Mouse (Mus musculus): ENCODE results near the gene Brdt. TPM values are rescaled to one million over a fixed set of nuclear protein-coding genes. Genes with fewer than 3 reads are reported as not detected.

Gene Brdt
- polyA plus RNA-seq, 1 experiment from 2014 or later, result 2.2 TPM

GRCm38 (mm10) chr5:107307432-107307831, 23.5 kb upstream of the Brdt start:
- 59% methylated on average over 4 of the region's 4 CpGs for WGBS

DNA sequence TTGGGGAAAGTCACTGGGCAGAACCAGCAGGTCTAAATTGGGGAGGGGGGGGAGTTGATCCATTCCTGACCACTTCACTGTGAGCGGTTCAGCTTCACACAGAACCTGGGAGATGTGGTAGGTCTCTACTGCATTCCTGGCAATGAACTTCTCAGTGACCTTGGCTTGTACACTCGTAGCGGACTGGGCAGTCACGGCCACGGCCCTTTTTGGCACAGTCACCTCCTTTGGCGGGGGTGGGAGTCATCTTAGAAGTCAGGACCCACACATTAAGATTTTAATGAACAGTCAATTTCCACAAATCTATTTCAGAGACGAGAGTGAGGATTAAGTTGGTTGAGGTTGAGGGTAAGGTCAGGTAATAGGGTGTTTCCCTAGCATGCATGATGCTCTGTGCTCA, 13.8 kb upstream of the Brdt start:
- no peaks in the 10 kb centered on the region for H3K36me3 ChIP-seq (ENCODE audit: control insufficient read depth, insufficient read depth, low read length)
- H3K9me3 ChIP-seq (replicated peaks; ENCODE audit: control insufficient read depth, low read length), result no peaks in the 10 kb centered on the region
- no peak for ATAC-seq (ENCODE audit: insufficient read depth, low FRiP score)
- H3K27ac ChIP-seq (ENCODE audit: low read length), result no peak overlapping the region
- WGBS, result 93% methylated on average over 7 of the region's 7 CpGs
- H3K9ac ChIP-seq (ENCODE audit: low read length), result no peak overlapping the region
- H3K4me1 ChIP-seq (ENCODE audit: control insufficient read depth, insufficient read depth, low read length), result peaks cover 2% of the 10 kb centered on the region; the same call in 1 of the 2 replicates
- no peak overlapping the region for H3K4me3 ChIP-seq (replicated peaks; ENCODE audit: low read length)
- H3K27me3 ChIP-seq (ENCODE audit: control insufficient read depth, insufficient read depth, low read length), result no peaks in the 10 kb centered on the region
- no peak overlapping the region for H3K4me2 ChIP-seq (ENCODE audit: low read depth, low read length)

More at GRCm38 (mm10) chr5:107307432-107307831, 23.5 kb upstream of the Brdt start:
- H3K9ac ChIP-seq (ENCODE audit: low read length), result no peak overlapping the region
- ATAC-seq (ENCODE audit: insufficient read depth, low FRiP score), result no peak
- H3K4me1 ChIP-seq (ENCODE audit: control insufficient read depth, insufficient read depth, low read length), result peaks cover 8% of the 10 kb centered on the region; the same call in 1 of the 2 replicates
- no peak overlapping the region for H3K4me2 ChIP-seq (ENCODE audit: low read depth, low read length)
- H3K9me3 ChIP-seq (replicated peaks; ENCODE audit: control insufficient read depth, low read length), result no peaks in the 10 kb centered on the region
- no peak overlapping the region for H3K27ac ChIP-seq (ENCODE audit: low read length)
- no peaks in the 10 kb centered on the region for H3K27me3 ChIP-seq (ENCODE audit: control insufficient read depth, insufficient read depth, low read length)
- H3K36me3 ChIP-seq (ENCODE audit: control insufficient read depth, insufficient read depth, low read length), result no peaks in the 10 kb centered on the region
- H3K4me3 ChIP-seq (replicated peaks; ENCODE audit: low read length), result no peak overlapping the region

DNA sequence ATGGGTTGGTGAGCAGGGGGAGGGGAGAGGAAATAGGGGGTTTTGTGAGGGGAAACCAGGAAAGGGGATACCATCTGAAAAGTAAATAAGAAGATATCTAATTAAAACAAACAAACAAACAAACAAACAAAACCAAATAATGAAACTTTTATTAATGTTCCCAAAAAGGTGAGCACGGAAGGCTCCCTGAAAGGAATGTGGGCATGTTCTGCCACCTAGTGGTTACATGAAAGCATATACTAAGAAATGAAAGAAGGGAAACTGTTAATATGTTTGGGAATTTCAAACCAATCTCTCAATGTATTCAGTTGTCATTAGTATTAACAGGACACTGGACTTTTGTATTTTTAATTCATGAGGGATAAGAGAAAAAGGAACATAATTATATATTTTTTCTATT, 10.3 kb upstream of the Brdt start:
- Histone ChIP-seq H3K27me3 (ENCODE audit: control insufficient read depth, insufficient read depth, low read length) (no peaks in the 10 kb centered on the region), H3K36me3 (ENCODE audit: control insufficient read depth, insufficient read depth, low read length) (no peaks in the 10 kb centered on the region), H3K27ac (ENCODE audit: low read length) (no peak overlapping the region), H3K9me3 (replicated peaks; ENCODE audit: control insufficient read depth, low read length) (no peaks in the 10 kb centered on the region), H3K4me3 (replicated peaks; ENCODE audit: low read length) (no peak overlapping the region), H3K9ac (ENCODE audit: low read length) (no peak overlapping the region), H3K4me2 (ENCODE audit: low read depth, low read length) (no peak overlapping the region), H3K4me1 (ENCODE audit: control insufficient read depth, insufficient read depth, low read length) (peaks cover 2% of the 10 kb centered on the region; the same call in 1 of the 2 replicates)
- ATAC-seq (ENCODE audit: insufficient read depth, low FRiP score), result no peak
- 3% methylated on average over 1 of the region's 1 CpGs for WGBS

DNA sequence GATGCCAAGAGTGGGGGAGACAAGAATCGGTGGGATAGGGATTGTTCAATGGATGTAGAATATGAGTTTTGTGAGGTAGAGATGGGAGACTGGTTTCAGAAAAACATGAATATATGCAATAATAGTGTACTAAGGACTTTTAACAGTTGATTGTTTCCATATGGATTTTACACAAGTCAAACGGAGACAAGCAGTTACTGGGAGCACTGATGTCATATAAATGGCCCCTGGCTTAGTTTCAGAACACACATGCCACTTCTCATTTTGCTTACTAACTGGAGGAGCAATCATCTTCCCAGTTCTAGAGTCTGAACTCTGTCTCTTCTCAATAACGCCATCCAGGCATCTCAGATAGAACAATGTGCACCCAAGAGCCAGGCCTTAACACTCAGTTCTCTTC, 9.4 kb downstream of the Brdt start:
- no peaks in the 10 kb centered on the region for H3K36me3 ChIP-seq (ENCODE audit: control insufficient read depth, insufficient read depth, low read length)
- no peaks in the 10 kb centered on the region for H3K27me3 ChIP-seq (ENCODE audit: control insufficient read depth, insufficient read depth, low read length)
- WGBS, result 56% methylated on average over 3 of the region's 3 CpGs

DNA sequence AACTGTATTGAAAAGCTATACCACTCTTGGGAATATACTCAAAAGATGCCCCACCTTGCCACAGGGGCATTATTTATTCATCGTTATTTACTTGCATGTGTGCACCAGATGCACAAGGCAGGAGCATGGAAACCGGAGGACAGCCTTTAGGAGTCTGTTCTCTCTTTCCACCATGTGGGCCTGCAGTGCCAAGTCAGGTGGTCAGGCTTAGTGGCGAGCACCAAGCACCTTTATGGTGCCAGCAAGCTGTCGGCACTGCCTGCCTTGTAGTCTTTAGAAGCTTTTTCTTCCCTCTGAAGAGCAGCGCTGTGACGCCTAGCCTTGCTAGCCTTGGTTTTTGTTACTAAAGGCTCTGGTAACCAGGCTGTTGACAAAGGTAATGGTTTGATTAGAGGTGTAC, 11.9 kb downstream of the Brdt start:
- 89% methylated on average over 6 of the region's 6 CpGs for WGBS
- Histone ChIP-seq H3K4me1 (ENCODE audit: control insufficient read depth, insufficient read depth, low read length) (no peaks in the 10 kb centered on the region), H3K4me2 (ENCODE audit: low read depth, low read length) (no peak overlapping the region), H3K27me3 (ENCODE audit: control insufficient read depth, insufficient read depth, low read length) (no peaks in the 10 kb centered on the region), H3K9ac (ENCODE audit: low read length) (no peak overlapping the region), H3K9me3 (replicated peaks; ENCODE audit: control insufficient read depth, low read length) (no peaks in the 10 kb centered on the region), H3K4me3 (replicated peaks; ENCODE audit: low read length) (no peak overlapping the region), H3K27ac (ENCODE audit: low read length) (no peak overlapping the region), H3K36me3 (ENCODE audit: control insufficient read depth, insufficient read depth, low read length) (no peaks in the 10 kb centered on the region)
- no peak for ATAC-seq (ENCODE audit: insufficient read depth, low FRiP score)

More for the DNA sequence above, 9.4 kb downstream of the Brdt start:
- Histone ChIP-seq H3K27ac (ENCODE audit: low read length) (no peak overlapping the region), H3K4me3 (replicated peaks; ENCODE audit: low read length) (no peak overlapping the region), H3K4me2 (ENCODE audit: low read depth, low read length) (no peak overlapping the region), H3K9me3 (replicated peaks; ENCODE audit: control insufficient read depth, low read length) (no peaks in the 10 kb centered on the region), H3K9ac (ENCODE audit: low read length) (no peak overlapping the region), H3K4me1 (ENCODE audit: control insufficient read depth, insufficient read depth, low read length) (no peaks in the 10 kb centered on the region)
- ATAC-seq (ENCODE audit: insufficient read depth, low FRiP score), result no peak

DNA sequence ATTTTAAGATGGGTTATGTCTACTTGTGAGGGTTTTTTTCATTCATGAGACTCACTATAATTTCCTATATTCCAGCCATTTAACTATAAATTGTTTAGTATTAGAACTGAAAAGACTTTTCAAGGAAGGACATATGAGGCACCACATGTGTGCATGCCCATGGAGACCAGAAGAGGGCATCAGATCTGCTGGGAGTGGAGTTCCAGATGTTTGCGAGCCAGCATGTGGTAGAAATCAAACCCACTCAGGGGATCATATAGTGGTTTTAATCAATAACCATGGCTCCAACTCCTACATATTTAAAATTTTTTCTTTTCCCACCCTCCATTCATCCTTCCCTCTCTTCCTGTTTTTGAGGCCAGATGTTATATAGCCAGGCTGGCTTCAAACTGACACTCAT, 15.3 kb downstream of the Brdt start:
- no peaks in the 10 kb centered on the region for H3K27me3 ChIP-seq (ENCODE audit: control insufficient read depth, insufficient read depth, low read length)
- ATAC-seq (ENCODE audit: insufficient read depth, low FRiP score), result no peak
- no peaks in the 10 kb centered on the region for H3K36me3 ChIP-seq (ENCODE audit: control insufficient read depth, insufficient read depth, low read length)
- no peak overlapping the region for H3K4me3 ChIP-seq (replicated peaks; ENCODE audit: low read length)
- H3K4me2 ChIP-seq (ENCODE audit: low read depth, low read length), result no peak overlapping the region
- no peak overlapping the region for H3K9ac ChIP-seq (ENCODE audit: low read length)
- H3K27ac ChIP-seq (ENCODE audit: low read length), result no peak overlapping the region
- H3K9me3 ChIP-seq (replicated peaks; ENCODE audit: control insufficient read depth, low read length), result no peaks in the 10 kb centered on the region
- 34% methylated on average over 1 of the region's 1 CpGs for WGBS
- no peaks in the 10 kb centered on the region for H3K4me1 ChIP-seq (ENCODE audit: control insufficient read depth, insufficient read depth, low read length)

DNA sequence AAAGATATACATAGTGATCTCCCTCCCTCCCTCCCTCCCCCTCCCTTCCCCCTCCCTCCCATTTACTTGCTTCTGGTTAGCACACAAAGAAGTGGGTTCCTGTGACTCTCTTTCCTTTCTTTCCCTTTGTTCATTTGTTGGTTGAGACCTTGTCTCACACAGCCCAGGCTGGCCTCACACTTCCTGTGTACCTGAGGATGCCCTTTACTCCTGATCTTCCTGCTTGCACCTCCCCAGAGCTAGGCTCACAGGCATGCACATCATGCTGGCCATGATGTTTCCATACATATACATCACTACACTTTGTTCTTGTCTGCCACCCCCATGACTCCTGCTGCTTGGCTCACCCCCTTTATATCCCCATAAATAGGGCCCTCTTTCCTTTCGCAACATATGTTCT, 21.6 kb downstream of the Brdt start:
- Histone ChIP-seq H3K9ac (ENCODE audit: low read length) (no peak overlapping the region), H3K36me3 (ENCODE audit: control insufficient read depth, insufficient read depth, low read length) (no peaks in the 10 kb centered on the region), H3K27me3 (ENCODE audit: control insufficient read depth, insufficient read depth, low read length) (no peaks in the 10 kb centered on the region), H3K27ac (ENCODE audit: low read length) (no peak overlapping the region), H3K4me2 (ENCODE audit: low read depth, low read length) (no peak overlapping the region), H3K9me3 (replicated peaks; ENCODE audit: control insufficient read depth, low read length) (no peaks in the 10 kb centered on the region), H3K4me3 (replicated peaks; ENCODE audit: low read length) (no peak overlapping the region), H3K4me1 (ENCODE audit: control insufficient read depth, insufficient read depth, low read length) (no peaks in the 10 kb centered on the region)
- WGBS, result 91% methylated on average over 1 of the region's 1 CpGs
- no peak for ATAC-seq (ENCODE audit: insufficient read depth, low FRiP score)

DNA sequence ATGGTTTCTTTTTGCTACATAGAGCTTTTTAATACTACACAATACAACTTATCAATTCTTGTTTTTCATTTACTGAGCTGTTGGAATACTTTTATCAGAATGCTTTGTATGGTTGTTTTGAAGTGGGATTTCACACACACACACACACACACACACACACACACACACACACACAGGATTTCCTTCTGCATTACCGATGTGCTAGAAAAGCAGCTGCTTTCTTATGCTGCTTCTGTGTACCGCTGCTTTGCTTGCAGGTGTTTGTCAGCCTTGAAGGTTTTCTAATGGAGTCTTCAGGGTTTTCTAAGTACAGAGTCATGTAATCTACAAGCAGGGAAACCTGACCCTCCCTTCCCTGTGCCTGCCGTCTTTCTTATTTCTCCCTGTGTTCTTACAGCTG, 23.0 kb downstream of the Brdt start:
- Histone ChIP-seq H3K4me1 (ENCODE audit: control insufficient read depth, insufficient read depth, low read length) (no peaks in the 10 kb centered on the region), H3K9ac (ENCODE audit: low read length) (no peak overlapping the region), H3K27me3 (ENCODE audit: control insufficient read depth, insufficient read depth, low read length) (no peaks in the 10 kb centered on the region), H3K9me3 (replicated peaks; ENCODE audit: control insufficient read depth, low read length) (no peaks in the 10 kb centered on the region), H3K4me2 (ENCODE audit: low read depth, low read length) (no peak overlapping the region), H3K27ac (ENCODE audit: low read length) (no peak overlapping the region), H3K36me3 (ENCODE audit: control insufficient read depth, insufficient read depth, low read length) (no peaks in the 10 kb centered on the region), H3K4me3 (replicated peaks; ENCODE audit: low read length) (no peak overlapping the region)
- WGBS, result 53% methylated on average over 3 of the region's 3 CpGs
- no peak for ATAC-seq (ENCODE audit: insufficient read depth, low FRiP score)

DNA sequence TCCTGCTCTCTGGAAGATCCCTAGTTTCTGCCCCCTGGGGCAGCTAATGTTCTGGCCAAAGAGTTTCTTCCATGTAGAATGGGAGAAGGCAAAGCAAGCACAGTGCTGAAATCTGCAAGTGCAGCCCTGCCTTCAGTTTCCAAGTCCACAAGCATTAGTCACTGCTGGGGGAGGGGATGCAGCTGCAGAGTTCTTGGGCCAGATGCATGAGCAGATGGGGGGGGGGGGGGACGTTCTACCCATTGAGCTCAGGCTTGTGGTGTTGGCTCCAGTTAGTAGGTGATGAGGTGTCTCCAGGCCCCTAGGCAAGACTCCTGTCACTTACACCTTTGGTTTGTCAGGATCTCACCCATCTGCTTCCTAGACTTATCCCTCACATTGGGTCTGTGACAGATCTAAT, 24.8 kb downstream of the Brdt start:
- Histone ChIP-seq H3K27me3 (ENCODE audit: control insufficient read depth, insufficient read depth, low read length) (no peaks in the 10 kb centered on the region), H3K4me3 (replicated peaks; ENCODE audit: low read length) (no peak overlapping the region), H3K4me2 (ENCODE audit: low read depth, low read length) (no peak overlapping the region), H3K9me3 (replicated peaks; ENCODE audit: control insufficient read depth, low read length) (no peaks in the 10 kb centered on the region), H3K9ac (ENCODE audit: low read length) (no peak overlapping the region), H3K4me1 (ENCODE audit: control insufficient read depth, insufficient read depth, low read length) (peaks cover 3% of the 10 kb centered on the region; the same call in 1 of the 2 replicates), H3K36me3 (ENCODE audit: control insufficient read depth, insufficient read depth, low read length) (no peaks in the 10 kb centered on the region), H3K27ac (ENCODE audit: low read length) (no peak overlapping the region)
- WGBS, result no CpG with 5 or more reads among the region's 1 CpGs
- ATAC-seq (ENCODE audit: insufficient read depth, low FRiP score), result no peak

- Histone ChIP-seq H3K4me3 (replicated peaks; ENCODE audit: low read length) (no peak overlapping the region), H3K36me3 (ENCODE audit: control insufficient read depth, insufficient read depth, low read length) (no peaks in the 10 kb centered on the region), H3K4me2 (ENCODE audit: low read depth, low read length) (no peak overlapping the region), H3K4me1 (ENCODE audit: control insufficient read depth, insufficient read depth, low read length) (peaks cover 3% of the 10 kb centered on the region; the same call in 1 of the 2 replicates), H3K9me3 (replicated peaks; ENCODE audit: control insufficient read depth, low read length) (no peaks in the 10 kb centered on the region), H3K27ac (ENCODE audit: low read length) (no peak overlapping the region), H3K27me3 (ENCODE audit: control insufficient read depth, insufficient read depth, low read length) (no peaks in the 10 kb centered on the region), H3K9ac (ENCODE audit: low read length) (no peak overlapping the region)
- no peak for ATAC-seq (ENCODE audit: insufficient read depth, low FRiP score)
- 84% methylated on average over 8 of the region's 8 CpGs for WGBS
Measured at GRCm38 (mm10) chr5:107357723-107358122, 26.8 kb downstream of the Brdt start.

Data from stomach, embryonic 16.5 days (tissue).